Mouse (Mus musculus) bone marrow macrophage, adult 2 months (primary cell): Measurements from ENCODE around the gene Itih2.

Experiments
- CTCF ChIP-seq: IDR thresholded peaks from 2 replicates; pipeline ENCODE4 v1.5.1; 2012; ENCODE audit warnings: low read depth, mild to moderate bottlenecking, low read length, moderate library complexity
- POLR2A ChIP-seq: IDR thresholded peaks from 2 replicates; pipeline ENCODE4 v1.6.1; 2012; ENCODE audit warnings: mild to moderate bottlenecking, low read depth, low read length, borderline replicate concordance

- no peak for TF ChIP-seq POLR2A
- TF ChIP-seq CTCF, result no peak
Measured at GRCm38 (mm10) chr2:10131296-10131695, at the start of gene Itih2.
